9 mouse cellular contexts compared by ENCODE assay signal in genomic region chr13:51274639-51275038, GRCm38 (mm10).
A peak's percentile ranks its signal among the peaks of the same experiment; 100 is the strongest.
DNase-seq lines count a peak whose midpoint lies in the region; ATAC-seq and TF ChIP-seq lines count a peak whose summit lies in the region.
"Had no signal": no experiment of that assay in that cellular context is flagged by ENCODE, and none has a peak within 500 bp of the region (broad histone marks: within the 10 kb centered on the region; RNA-seq: fewer than 3 reads in every experiment).

No protein-coding gene starts in this region.

- intact Hi-C loops in heart, postnatal 14 days (cut with DNase I): no loop called here

- no peak for TF ChIP-seq CTCF in lung, embryonic 14.5 days (IDR thresholded peaks at IDR 0.05; ENCODE audit: low read depth)
- no peak for TF ChIP-seq CTCF in hindbrain, postnatal 0 days (IDR thresholded peaks at IDR 0.05; ENCODE audit: low read depth)

- ATAC-seq in hindbrain, embryonic 16.5 days: no peak
- ATAC-seq in lung, embryonic 14.5 days (ENCODE audit: insufficient read depth): peak; percentile 79
- 0 out of 2 replicates have a peak, but pooled peaks have one; percentile 19 for ATAC-seq in stomach, embryonic 15.5 days (ENCODE audit: insufficient read depth, low FRiP score, low read depth)
- ATAC-seq in hindbrain, postnatal 0 days: no peak
- ATAC-seq in forebrain, embryonic 15.5 days (replicated peaks): no peak

- peaks cover 8% of the 10 kb centered on the region; the same call in 1 of the 2 replicates for H3K9me3 ChIP-seq in hindbrain, embryonic 10.5 days
- H3K9me3 ChIP-seq in hindbrain, embryonic 16.5 days (ENCODE audit: control insufficient read depth, low read length): no peaks in the 10 kb centered on the region
- no peaks in the 10 kb centered on the region; the same call in 1 of the 2 replicates for H3K9me3 ChIP-seq in lung, embryonic 14.5 days (ENCODE audit: low read depth, low read length)
- H3K9me3 ChIP-seq in stomach, embryonic 15.5 days: no peaks in the 10 kb centered on the region
- H3K9me3 ChIP-seq in hindbrain, postnatal 0 days (ENCODE audit: low read length): no peaks in the 10 kb centered on the region
- H3K9me3 ChIP-seq in forebrain, embryonic 15.5 days: no peaks in the 10 kb centered on the region

- no peaks in the 10 kb centered on the region for H3K36me3 ChIP-seq in hindbrain, embryonic 10.5 days
- H3K36me3 ChIP-seq in hindbrain, embryonic 16.5 days (ENCODE audit: control insufficient read depth, insufficient read depth, low read length): no peaks in the 10 kb centered on the region
- H3K36me3 ChIP-seq in lung, embryonic 14.5 days (ENCODE audit: insufficient read depth): no peaks in the 10 kb centered on the region
- no peaks in the 10 kb centered on the region for H3K36me3 ChIP-seq in stomach, embryonic 15.5 days
- H3K36me3 ChIP-seq in hindbrain, postnatal 0 days (ENCODE audit: insufficient read depth, low read length): no peaks in the 10 kb centered on the region
- no peaks in the 10 kb centered on the region for H3K36me3 ChIP-seq in forebrain, embryonic 15.5 days
- H3K36me3 ChIP-seq: heart, embryonic 13.5 days had no signal

- no peaks in the 10 kb centered on the region for H3K27me3 ChIP-seq in hindbrain, embryonic 10.5 days (ENCODE audit: insufficient read depth, poor library complexity, severe bottlenecking)
- H3K27me3 ChIP-seq in hindbrain, embryonic 16.5 days (replicated peaks; ENCODE audit: control insufficient read depth, insufficient read depth, low read length): no peaks in the 10 kb centered on the region
- H3K27me3 ChIP-seq in lung, embryonic 14.5 days (ENCODE audit: insufficient read depth, low read length): no peaks in the 10 kb centered on the region
- H3K27me3 ChIP-seq in stomach, embryonic 15.5 days (replicated peaks): no peaks in the 10 kb centered on the region
- no peaks in the 10 kb centered on the region for H3K27me3 ChIP-seq in hindbrain, postnatal 0 days (ENCODE audit: insufficient read depth, low read length)
- no peaks in the 10 kb centered on the region for H3K27me3 ChIP-seq in forebrain, embryonic 15.5 days
- H3K27me3 ChIP-seq: heart, embryonic 13.5 days had no signal

- H3K4me1 ChIP-seq in hindbrain, embryonic 10.5 days (replicated peaks): peaks cover 21% of the 10 kb centered on the region
- H3K4me1 ChIP-seq in hindbrain, embryonic 16.5 days (ENCODE audit: control insufficient read depth, insufficient read depth, low read depth, low read length): peaks cover under 1% of the 10 kb centered on the region; the same call in 1 of the 2 replicates
- H3K4me1 ChIP-seq in lung, embryonic 14.5 days (ENCODE audit: insufficient read depth): peaks cover 18% of the 10 kb centered on the region
- H3K4me1 ChIP-seq in stomach, embryonic 15.5 days: peaks cover 9% of the 10 kb centered on the region
- H3K4me1 ChIP-seq in hindbrain, postnatal 0 days (ENCODE audit: insufficient read depth, low read length): no peaks in the 10 kb centered on the region
- no peaks in the 10 kb centered on the region for H3K4me1 ChIP-seq in forebrain, embryonic 15.5 days

- H3K27ac ChIP-seq in hindbrain, embryonic 10.5 days: peak overlapping the region; percentile 53
- H3K27ac ChIP-seq in hindbrain, embryonic 16.5 days (ENCODE audit: low read depth, low read length): no peak overlapping the region
- H3K27ac ChIP-seq in lung, embryonic 14.5 days (ENCODE audit: low read depth): peak overlapping the region; percentile 66
- H3K27ac ChIP-seq in stomach, embryonic 15.5 days: no peak overlapping the region
- H3K27ac ChIP-seq in hindbrain, postnatal 0 days: no peak overlapping the region
- no peak overlapping the region for H3K27ac ChIP-seq in forebrain, embryonic 15.5 days (replicated peaks)
- H3K27ac ChIP-seq: heart, embryonic 13.5 days had no signal

- H3K9ac ChIP-seq in hindbrain, embryonic 16.5 days (ENCODE audit: low read depth, low read length): no peak overlapping the region
- no peak overlapping the region for H3K9ac ChIP-seq in lung, embryonic 14.5 days
- no peak overlapping the region for H3K9ac ChIP-seq in stomach, embryonic 15.5 days
- H3K9ac ChIP-seq in hindbrain, postnatal 0 days (replicated peaks; ENCODE audit: low read length): no peak overlapping the region
- no peak overlapping the region for H3K9ac ChIP-seq in forebrain, embryonic 15.5 days (replicated peaks)
- H3K9ac ChIP-seq: heart, embryonic 13.5 days had no signal

- no peak overlapping the region for H3K4me2 ChIP-seq in hindbrain, embryonic 16.5 days (ENCODE audit: low read length)
- H3K4me2 ChIP-seq in lung, embryonic 14.5 days: no peak overlapping the region
- no peak overlapping the region for H3K4me2 ChIP-seq in stomach, embryonic 15.5 days
- no peak overlapping the region for H3K4me2 ChIP-seq in hindbrain, postnatal 0 days (ENCODE audit: low read depth, low read length)
- H3K4me2 ChIP-seq in forebrain, embryonic 15.5 days (replicated peaks): no peak overlapping the region
- H3K4me2 ChIP-seq: heart, embryonic 13.5 days had no signal

- WGBS in hindbrain, embryonic 10.5 days: 66% methylated on average over 5 of the region's 5 CpGs
- 78% methylated on average over 5 of the region's 5 CpGs for WGBS in hindbrain, embryonic 16.5 days
- WGBS in lung, embryonic 14.5 days: 26% methylated on average over 5 of the region's 5 CpGs
- WGBS in stomach, embryonic 15.5 days: 51% methylated on average over 5 of the region's 5 CpGs
- 70% methylated on average over 5 of the region's 5 CpGs for WGBS in hindbrain, postnatal 0 days
- 73% methylated on average over 5 of the region's 5 CpGs for WGBS in forebrain, embryonic 15.5 days

- DNase-seq in hindbrain, embryonic 10.5 days (ENCODE audit: low spot score): no peak
- peak; percentile 72 to 73 for DNase-seq in heart, postnatal 14 days
- DNase-seq in lung, embryonic 14.5 days: peak; percentile 86
- DNase-seq in hindbrain, postnatal 0 days (ENCODE audit: low spot score): no peak
- DNase-seq in ovary, postnatal 36 days (ENCODE audit: low spot score): no peak

- H3K4me3 ChIP-seq in hindbrain, embryonic 10.5 days: no peak overlapping the region
- no peak overlapping the region for H3K4me3 ChIP-seq in hindbrain, embryonic 16.5 days (ENCODE audit: low read length)
- H3K4me3 ChIP-seq in lung, embryonic 14.5 days (ENCODE audit: low read depth, low read length): no peak overlapping the region
- no peak overlapping the region for H3K4me3 ChIP-seq in stomach, embryonic 15.5 days (replicated peaks)
- H3K4me3 ChIP-seq in hindbrain, postnatal 0 days (ENCODE audit: low read length): no peak overlapping the region
- H3K4me3 ChIP-seq in forebrain, embryonic 15.5 days: no peak overlapping the region
- H3K4me3 ChIP-seq: heart, embryonic 13.5 days had no signal

Comparison
In these comparisons a context has a peak if more than half of its experiments do, and no peak if none do; other contexts are left out.
1. H3K27ac ChIP-seq: peak in hindbrain, embryonic 10.5 days (single experiment) and lung, embryonic 14.5 days (single experiment); none in hindbrain, embryonic 16.5 days (single experiment), stomach, embryonic 15.5 days (single experiment), hindbrain, postnatal 0 days (single experiment) and forebrain, embryonic 15.5 days (single experiment).
2. DNase-seq: peak in heart, postnatal 14 days (2 of 2) and lung, embryonic 14.5 days (single experiment); none in hindbrain, embryonic 10.5 days (single experiment), hindbrain, postnatal 0 days (single experiment) and ovary, postnatal 36 days (single experiment).
3. ATAC-seq: peak in lung, embryonic 14.5 days (single experiment) and stomach, embryonic 15.5 days (single experiment); none in hindbrain, embryonic 16.5 days (single experiment), hindbrain, postnatal 0 days (single experiment) and forebrain, embryonic 15.5 days (single experiment).